Mouse (Mus musculus) embryonic stem cell, embryonic (primary cell): ENCODE data around the gene Cactin.

Experiments
- CTCF ChIA-PET, 4 experiments: fragments of 300-600 bp in 2 of 4; fragments of 350-600 bp in 2 of 4; sonication (Branson Sonifier 250); formaldehyde crosslinking; loops; one replicate each; lab custom pipeline; 2022; ENCODE audit warnings: inconsistent platforms in 2 of 4; lab: Charles Lee
- POLR2A ChIA-PET, 4 experiments: fragments of 300-600 bp in 2 of 4; fragments of 350-600 bp in 2 of 4; sonication (Branson Sonifier 250); formaldehyde crosslinking; loops; one replicate each; lab custom pipeline; 2022; ENCODE audit warnings: antibody characterized with exemption in 4 of 4, inconsistent platforms in 1 of 4; lab: Charles Lee

The Cactin gene

GRCm38 (mm10) chr10:81365073-81365472, 44.2 kb downstream of the Cactin start:
- POLR2A ChIA-PET = interaction anchor here (0.9 to 8.1 kb wide), 30 partner anchors 8 to 180 kb away, joined by 3 to 87 read pairs (median 6); partner anchors contain the start of genes Dohh (in 3 of the 4), Gm48551 (in 3 of the 4), Fzr1 (in 2 of the 4) and Mfsd12 (in 2 of the 4)
- CTCF ChIA-PET = interaction anchor here in 1 of 4 experiments (1.0 to 1.7 kb wide), 4 partner anchors 14 to 85 kb away, joined by 3 to 8 read pairs (median 3); partner anchors contain the start of gene Pip5k1c

DNA sequence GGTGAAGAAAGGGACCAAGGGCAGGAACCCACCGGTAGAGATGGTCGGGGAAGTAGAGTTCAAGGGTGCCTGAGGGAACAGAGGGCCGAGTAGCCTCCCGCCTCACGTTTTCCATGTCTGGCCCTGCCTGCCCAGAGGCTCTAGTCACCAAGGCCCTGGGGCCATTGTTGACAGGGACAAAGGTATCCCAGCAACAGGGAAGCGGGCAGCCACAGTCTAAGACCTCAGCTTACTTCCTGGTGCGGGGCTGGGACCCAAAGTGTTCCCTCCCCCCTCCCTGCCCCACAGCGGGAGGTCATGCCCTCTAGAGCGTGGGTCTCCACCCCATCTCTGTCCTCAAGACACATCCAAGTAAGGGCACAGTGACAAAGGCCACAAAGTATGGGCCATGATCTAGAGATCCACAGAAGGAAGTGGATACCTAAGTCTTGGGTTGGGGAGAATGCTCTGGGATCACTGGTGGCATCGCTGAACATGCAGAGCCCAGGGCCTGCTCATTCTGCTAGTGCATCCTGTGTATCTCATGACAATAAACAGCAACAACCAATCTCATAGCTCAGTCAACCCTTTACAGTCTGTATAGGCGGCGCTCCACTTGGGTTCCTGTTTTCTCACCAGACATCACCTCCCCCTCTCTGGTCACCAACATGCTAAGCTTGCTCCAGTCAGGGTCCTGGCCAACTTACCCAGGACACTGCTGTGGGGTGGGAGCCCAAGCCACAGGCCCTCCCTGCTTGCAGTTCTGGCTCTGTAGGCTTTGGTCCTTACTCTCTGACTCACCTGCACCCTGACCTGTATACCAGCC, 45.0 kb downstream of the Cactin start, which contains the start of gene 4930404N11Rik:
Gene 4930404N11Rik (minus strand): TSS at position 145 of the 805 bp plus-strand sequence.
- ChIA-PET POLR2A (interaction anchor here (0.6 to 8.1 kb wide), 47 partner anchors 9 to 181 kb away, joined by 3 to 87 read pairs (median 4); partner anchors contain the start of genes Dohh (in 3 of the 4), Gm48551 (in 3 of the 4), Fzr1 (in 2 of the 4) and Mfsd12 (in 2 of the 4)), CTCF (interaction anchor here in 1 of 4 experiments (0.6 to 1.7 kb wide), 8 partner anchors 9 to 480 kb away, joined by 3 to 8 read pairs (median 3); partner anchors contain the start of genes Celf5, Gipc3, Hmg20b and Pip5k1c)

DNA sequence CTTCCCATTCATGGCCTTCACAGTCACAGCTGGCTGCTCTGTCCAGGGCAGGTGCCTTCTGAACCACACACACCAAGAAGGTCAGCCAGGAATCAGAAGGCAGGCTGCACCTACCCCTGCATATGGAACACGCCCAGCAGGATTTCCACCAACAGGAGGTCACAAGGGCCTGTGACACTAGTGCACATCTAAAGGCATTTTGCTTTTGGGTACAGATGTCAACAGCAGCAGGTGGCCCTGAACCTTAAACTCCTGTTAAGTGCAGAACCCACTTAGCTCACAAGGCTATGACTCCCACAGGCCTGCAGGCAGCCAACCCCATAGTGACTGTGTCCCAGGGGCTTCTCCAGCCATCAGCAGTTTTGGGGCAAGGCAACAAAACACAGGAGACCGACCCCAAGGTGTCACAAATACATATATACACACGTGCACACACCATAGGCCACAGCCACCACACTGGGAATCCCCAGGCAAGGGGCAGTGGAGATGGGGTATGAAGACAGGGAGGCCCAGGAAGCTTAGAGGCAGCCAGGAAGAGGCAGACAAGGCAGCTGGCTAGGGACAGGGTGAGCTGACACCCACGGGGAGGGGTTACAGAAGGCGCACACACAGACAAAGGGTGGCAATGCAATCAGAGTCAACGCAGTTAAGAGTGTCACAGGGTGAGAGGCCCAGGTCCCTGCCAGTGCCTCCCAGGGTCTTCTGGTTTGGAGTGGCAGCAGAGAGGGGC, 45.7 kb downstream of the Cactin start:
- POLR2A ChIA-PET = interaction anchor here (0.6 to 8.1 kb wide), 44 partner anchors 10 to 174 kb away, joined by 3 to 87 read pairs (median 4); partner anchors contain the start of genes Dohh (in 3 of the 4), Gm48551 (in 3 of the 4), Cactin (in 2 of the 4) and Fzr1 (in 2 of the 4)
- CTCF ChIA-PET = interaction anchor here in 1 of 4 experiments (0.6 to 1.7 kb wide), 6 partner anchors 10 to 74 kb away, joined by 3 to 8 read pairs (median 4); partner anchors contain the start of genes Gipc3, Hmg20b and Pip5k1c

- ChIA-PET POLR2A (interaction anchor here (0.8 to 8.1 kb wide), 24 partner anchors 9 to 174 kb away, joined by 3 to 87 read pairs (median 5); partner anchors contain the start of genes Fzr1 (in 2 of the 4), Pip5k1c (in 2 of the 4), Cactin (in 1 of the 4) and Dohh (in 1 of the 4)), CTCF (interaction anchor here in 1 of 4 experiments (0.7 to 1.7 kb wide), 3 partner anchors 10 to 62 kb away, joined by 3 to 6 read pairs (median 4); partner anchors contain the start of gene Hmg20b)
Measured at GRCm38 (mm10) chr10:81367207-81367495, 46.2 kb downstream of the Cactin start.

- POLR2A ChIA-PET = interaction anchor here in 2 of 4 experiments (0.5 to 8.9 kb wide), 8 partner anchors 8 to 851 kb away, joined by 3 to 87 read pairs (median 17); partner anchors contain the start of gene 4930404N11Rik (in 1 of the 2)
Measured at GRCm38 (mm10) chr10:81375322-81375721, 54.4 kb downstream of the Cactin start.

More at GRCm38 (mm10) chr10:81375322-81375721, 54.4 kb downstream of the Cactin start:
- CTCF ChIA-PET = interaction anchor here in 1 of 4 experiments (1.0 kb wide), 1 partner anchor 21 kb away, joined by 3 read pairs; no protein-coding TSS in a partner anchor
